Mouse (Mus musculus): ENCODE data around the gene AC124108.1.

- no peak for TF ChIP-seq TAL1 (IDR thresholded peaks at IDR 0.05; ENCODE audit: low read length)
- no peak for TF ChIP-seq GATA1 (IDR thresholded peaks at IDR 0.05; ENCODE audit: low read length)
Observed at GRCm38 (mm10) chr1:132151908-132152307, 39.3 kb upstream of the AC124108.1 start.
